Mouse (Mus musculus): ENCODE data around the gene Zfp950. TPM values are rescaled to one million over a fixed set of nuclear protein-coding genes. Genes with fewer than 3 reads are reported as not detected.

The Zfp950 gene
- polyA plus RNA-seq, 1 experiment, result 5.7 TPM

DNA sequence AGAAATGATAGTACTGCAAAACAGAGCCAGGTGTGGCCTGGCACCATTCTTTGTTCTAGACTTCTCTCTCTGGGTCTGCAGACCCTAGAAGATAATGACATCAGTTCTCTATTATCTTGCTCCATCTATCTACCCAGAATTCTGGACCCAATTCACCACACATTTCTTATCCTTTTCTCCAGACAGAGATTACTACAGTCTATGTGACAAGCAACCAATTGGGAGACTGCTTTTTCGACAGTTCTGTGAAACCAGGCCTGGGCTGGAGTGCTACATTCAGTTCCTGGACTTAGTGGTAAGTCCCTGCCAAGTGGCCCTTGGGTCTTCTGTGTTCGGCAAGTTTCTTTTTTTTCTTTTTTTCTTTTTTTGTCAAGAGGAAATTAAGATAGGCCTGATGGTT is 109.1 kb downstream of the Zfp950 start:
- 53% methylated on average over 2 of the region's 2 CpGs for WGBS
- TF ChIP-seq POLR2A (IDR thresholded peaks at IDR 0.05; ENCODE audit: borderline replicate concordance, extremely low read depth, low read depth, low read length) (no peak), CTCF (IDR thresholded peaks at IDR 0.05; ENCODE audit: insufficient read depth, low read length) (no peak)
- H3K4me1 ChIP-seq (ENCODE audit: control insufficient read depth, insufficient read depth, low read length), result no peaks in the 10 kb centered on the region; the same call in 1 of the 2 replicates

DNA sequence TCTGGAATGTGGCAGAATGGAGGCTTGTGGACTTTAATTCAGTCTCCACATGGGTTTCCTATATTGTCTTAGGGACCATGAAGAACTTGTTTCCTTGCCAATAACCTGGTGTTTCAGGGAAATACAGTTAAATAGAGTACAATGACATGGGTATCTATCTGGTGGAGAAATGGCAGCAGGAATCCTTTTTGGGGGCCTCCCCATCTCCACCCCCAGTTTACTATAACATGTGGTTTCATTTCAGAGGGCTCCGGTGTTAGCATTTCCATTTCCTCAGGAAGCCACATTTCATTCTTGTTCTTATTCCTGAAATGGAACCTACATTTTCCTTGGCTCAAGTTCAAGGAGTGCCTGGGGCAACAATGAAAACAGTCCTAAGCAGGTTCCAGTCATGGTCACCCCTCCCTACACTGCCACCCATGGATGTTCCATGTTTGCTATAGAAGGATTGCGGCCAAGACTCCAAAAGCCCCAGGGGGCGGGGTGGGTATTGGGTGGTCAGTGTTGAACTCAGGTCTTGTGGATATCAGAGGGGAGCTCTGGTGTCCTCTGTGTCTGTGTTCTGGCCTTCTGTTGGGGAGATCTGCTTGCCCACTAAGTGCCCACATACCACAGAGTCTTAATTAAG is 118.6 kb downstream of the Zfp950 start:
- 52% methylated on average over 3 of the region's 3 CpGs for WGBS
- no peak for DNase-seq
- Histone ChIP-seq H3K4me3 (replicated peaks; ENCODE audit: extremely low read depth, low read depth, low read length) (no peak overlapping the region), H3K4me1 (ENCODE audit: control insufficient read depth, insufficient read depth, low read length) (peaks cover 10% of the 10 kb centered on the region)
- TF ChIP-seq CTCF (IDR thresholded peaks at IDR 0.05; ENCODE audit: insufficient read depth, low read length), result no peak
- TF ChIP-seq POLR2A (IDR thresholded peaks at IDR 0.05; ENCODE audit: borderline replicate concordance, extremely low read depth, low read depth, low read length), result no peak

More for the DNA sequence above, 109.1 kb downstream of the Zfp950 start:
- no peak overlapping the region for H3K4me3 ChIP-seq (replicated peaks; ENCODE audit: extremely low read depth, low read depth, low read length)
- DNase-seq, result no peak

DNA sequence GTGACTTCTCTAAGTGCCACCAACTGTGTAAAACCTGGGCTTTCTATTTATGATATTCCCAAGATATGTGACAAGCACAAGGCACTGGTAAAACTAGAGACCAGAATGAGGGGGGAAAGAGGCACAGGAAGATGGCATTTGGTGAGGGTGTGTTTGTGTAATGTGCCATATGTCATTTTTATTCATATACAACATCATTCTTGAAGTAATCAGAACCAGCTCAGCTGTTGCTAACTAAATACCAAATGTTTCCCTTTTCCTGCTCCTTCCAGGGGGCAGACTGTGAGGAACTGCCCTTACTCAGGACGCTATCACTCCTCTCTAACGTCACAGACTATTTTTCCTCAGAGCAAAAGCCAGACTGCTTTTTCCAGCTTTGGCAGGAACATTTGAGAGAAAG is 119.1 kb downstream of the Zfp950 start:
- H3K4me3 ChIP-seq (replicated peaks; ENCODE audit: extremely low read depth, low read depth, low read length), result no peak overlapping the region
- no peak for DNase-seq
- TF ChIP-seq POLR2A (IDR thresholded peaks at IDR 0.05; ENCODE audit: borderline replicate concordance, extremely low read depth, low read depth, low read length), result no peak
- no peak for TF ChIP-seq CTCF (IDR thresholded peaks at IDR 0.05; ENCODE audit: insufficient read depth, low read length)
- 28% methylated on average over 2 of the region's 2 CpGs for WGBS
- H3K4me1 ChIP-seq (ENCODE audit: control insufficient read depth, insufficient read depth, low read length), result peaks cover 10% of the 10 kb centered on the region

DNA sequence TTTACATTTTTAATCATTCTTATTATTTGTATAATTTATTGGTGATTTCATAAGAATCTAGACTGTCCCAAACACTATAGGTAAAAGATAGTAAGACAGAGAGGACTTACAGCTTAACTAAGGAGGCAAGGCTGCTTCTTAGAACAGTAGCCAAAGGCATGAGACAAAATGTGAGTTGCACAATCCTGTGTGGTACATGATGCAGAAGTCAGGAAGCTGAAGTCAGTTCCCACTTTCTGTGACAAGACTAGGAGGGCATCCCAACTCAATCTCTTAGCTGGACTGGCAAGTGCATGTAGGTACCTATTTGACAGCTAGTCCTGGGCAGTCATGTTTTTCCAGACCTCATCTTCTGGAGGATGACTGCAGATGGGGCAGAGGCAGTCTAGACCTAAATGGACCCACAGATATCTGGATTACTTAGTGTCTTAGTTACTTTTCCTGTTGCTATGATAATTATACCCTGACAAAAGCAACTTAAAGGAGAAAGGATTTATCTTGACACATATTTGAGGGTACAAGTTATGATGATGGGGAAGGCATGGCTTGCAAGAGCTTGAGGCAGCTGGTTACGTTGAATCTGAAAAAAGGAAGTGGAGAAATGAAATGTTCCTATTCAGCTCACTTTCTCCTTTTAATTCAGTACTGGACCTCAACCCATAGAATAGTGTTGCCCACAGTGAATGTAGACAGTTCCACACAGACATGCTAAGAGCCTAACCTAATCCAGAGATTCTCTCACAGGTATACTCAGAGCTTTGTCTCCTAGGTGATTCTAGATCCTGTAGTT is 123.0 kb downstream of the Zfp950 start:
- 79% methylated on average over 1 of the region's 1 CpGs for WGBS
- Histone ChIP-seq H3K4me3 (replicated peaks; ENCODE audit: extremely low read depth, low read depth, low read length) (no peak overlapping the region), H3K4me1 (ENCODE audit: control insufficient read depth, insufficient read depth, low read length) (peaks cover 9% of the 10 kb centered on the region)
- no peak for TF ChIP-seq CTCF (IDR thresholded peaks at IDR 0.05; ENCODE audit: insufficient read depth, low read length)
- no peak for TF ChIP-seq POLR2A (IDR thresholded peaks at IDR 0.05; ENCODE audit: borderline replicate concordance, extremely low read depth, low read depth, low read length)
- no peak for DNase-seq

DNA sequence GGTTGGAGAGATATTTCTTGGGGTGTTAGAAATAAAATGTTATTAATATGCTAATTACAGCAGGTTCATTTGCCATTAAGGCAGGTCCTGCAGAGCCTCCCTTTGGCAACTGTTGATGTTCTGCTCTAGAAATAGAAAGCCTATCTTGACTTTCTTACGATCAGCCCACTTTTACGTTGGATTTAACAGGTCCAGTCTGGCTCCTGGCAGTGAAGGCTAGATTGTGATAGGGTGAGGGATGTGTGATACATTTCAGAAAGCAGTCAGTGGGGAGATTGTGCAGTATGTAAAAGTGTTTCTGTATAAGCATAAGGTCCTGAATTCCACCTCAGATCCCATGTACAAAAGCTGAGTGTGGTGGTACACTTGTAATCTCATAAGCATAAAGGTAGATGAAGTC is 131.4 kb downstream of the Zfp950 start:
- no peak for DNase-seq
- TF ChIP-seq CTCF (IDR thresholded peaks at IDR 0.05; ENCODE audit: insufficient read depth, low read length) (no peak), POLR2A (IDR thresholded peaks at IDR 0.05; ENCODE audit: borderline replicate concordance, extremely low read depth, low read depth, low read length) (no peak)
- H3K4me1 ChIP-seq (ENCODE audit: control insufficient read depth, insufficient read depth, low read length), result no peaks in the 10 kb centered on the region; the same call in 1 of the 2 replicates
- no peak overlapping the region for H3K4me3 ChIP-seq (replicated peaks; ENCODE audit: extremely low read depth, low read depth, low read length)
- 75% methylated on average over 2 of the region's 2 CpGs for WGBS

Other genes with a start within 250 kb of the Zfp950 start
- gene Gm7102, start 35.5 kb upstream of the Zfp950 start, polyA plus RNA-seq (2012; rRNA removed), result not detected in 2 replicates
- not detected in 2 replicates for gene Gm6020, start 43.0 kb upstream of the Zfp950 start, polyA plus RNA-seq (2012; rRNA removed)
- 317 and 417 TPM in 2 replicates for gene Csf2ra, start 87.6 kb upstream of the Zfp950 start, polyA plus RNA-seq (2012; rRNA removed)
- gene Gm21060, start 156.2 kb upstream of the Zfp950 start, polyA plus RNA-seq (2012; rRNA removed), result not detected in 2 replicates

All from lung, adult 2 months (tissue).